Comparison of ENCODE assay signal across 8 mouse cellular contexts in genomic region chr8:95716546-95717335, GRCm38 (mm10). TPM values are rescaled to one million over a fixed set of nuclear protein-coding genes. Genes with fewer than 3 reads are reported as not detected.
DNase-seq lines count a peak whose midpoint lies in the region; ATAC-seq and TF ChIP-seq lines count a peak whose summit lies in the region.

No protein-coding gene starts in this region.

- no peaks in the 10 kb centered on the region for H3K27me3 ChIP-seq in kidney, postnatal 0 days (ENCODE audit: insufficient read depth, low read length)
- no peaks in the 10 kb centered on the region for H3K27me3 ChIP-seq in heart, embryonic 16.5 days (ENCODE audit: control insufficient read depth, insufficient read depth, low read length)
- H3K27me3 ChIP-seq in liver, postnatal 0 days (ENCODE audit: insufficient read depth, low read length), result no peaks in the 10 kb centered on the region

- TF ChIP-seq EP300 in liver, postnatal 0 days (IDR thresholded peaks at IDR 0.05; ENCODE audit: low read depth), result no peak

- DNase-seq in kidney, postnatal 0 days (ENCODE audit: low spot score), result no peak
- DNase-seq in kidney, postnatal 14 days, result no peak
- peak; percentile 17 for DNase-seq in Muller cell, postnatal 12 days (ENCODE audit: inconsistent ontology term)
- DNase-seq in liver, postnatal 0 days, result no peak
- DNase-seq in urinary bladder, postnatal 10 days (ENCODE audit: low spot score), result no peak
- DNase-seq in adrenal gland, postnatal 14 days, result no peak
- DNase-seq in left cerebral cortex, adult 18-20 months (ENCODE audit: low spot score in 2 of 2), result no peak

- peak overlapping the region; percentile 88 for H3K4me3 ChIP-seq in kidney, postnatal 0 days (replicated peaks; ENCODE audit: low read depth, low read length)
- peak overlapping the region; percentile 81 for H3K4me3 ChIP-seq in heart, embryonic 16.5 days (ENCODE audit: low read length)
- peak overlapping the region; percentile 95 for H3K4me3 ChIP-seq in liver, postnatal 0 days (ENCODE audit: low read depth, low read length)

- peak overlapping the region; percentile 57; the same call in 1 of the 2 replicates for H3K27ac ChIP-seq in kidney, postnatal 0 days
- H3K27ac ChIP-seq in heart, embryonic 16.5 days (ENCODE audit: low read length), result no peak overlapping the region
- H3K27ac ChIP-seq in liver, postnatal 0 days (ENCODE audit: low read depth), result peak overlapping the region; percentile 85

- H3K4me2 ChIP-seq in kidney, postnatal 0 days (ENCODE audit: low read length), result peak overlapping the region; percentile 97
- peak overlapping the region; percentile 76 for H3K4me2 ChIP-seq in heart, embryonic 16.5 days (ENCODE audit: low read depth, low read length)
- peak overlapping the region; percentile 98 for H3K4me2 ChIP-seq in liver, postnatal 0 days (ENCODE audit: low read depth, low read length)

- no peaks in the 10 kb centered on the region for H3K9me3 ChIP-seq in kidney, postnatal 0 days (replicated peaks; ENCODE audit: low read length)
- H3K9me3 ChIP-seq in heart, embryonic 16.5 days (replicated peaks; ENCODE audit: control insufficient read depth, low read length), result no peaks in the 10 kb centered on the region
- H3K9me3 ChIP-seq in liver, postnatal 0 days (ENCODE audit: low read length), result no peaks in the 10 kb centered on the region

- H3K36me3 ChIP-seq in kidney, postnatal 0 days (ENCODE audit: insufficient read depth, low read length), result peaks cover 23% of the 10 kb centered on the region; the same call in 1 of the 2 replicates
- peaks cover 42% of the 10 kb centered on the region for H3K36me3 ChIP-seq in heart, embryonic 16.5 days (ENCODE audit: control insufficient read depth, insufficient read depth)
- H3K36me3 ChIP-seq in liver, postnatal 0 days (replicated peaks; ENCODE audit: insufficient read depth, low read length), result peaks cover 41% of the 10 kb centered on the region

- TF ChIP-seq CTCF in kidney, postnatal 0 days (IDR thresholded peaks at IDR 0.05; ENCODE audit: low read depth), result no peak
- no peak for TF ChIP-seq CTCF in liver, postnatal 0 days (IDR thresholded peaks at IDR 0.05; ENCODE audit: low read depth)

- no peaks in the 10 kb centered on the region; the same call in 1 of the 2 replicates for H3K4me1 ChIP-seq in kidney, postnatal 0 days (replicated peaks; ENCODE audit: insufficient read depth, low read length)
- H3K4me1 ChIP-seq in heart, embryonic 16.5 days (ENCODE audit: control insufficient read depth, insufficient read depth, low read length), result peaks cover 16% of the 10 kb centered on the region
- H3K4me1 ChIP-seq in liver, postnatal 0 days (ENCODE audit: insufficient read depth), result peaks cover 18% of the 10 kb centered on the region

- H3K9ac ChIP-seq in kidney, postnatal 0 days (ENCODE audit: low read depth, low read length), result peak overlapping the region; percentile 82
- peak overlapping the region; percentile 86 for H3K9ac ChIP-seq in heart, embryonic 16.5 days (ENCODE audit: low read length)
- peak overlapping the region; percentile 89 for H3K9ac ChIP-seq in liver, postnatal 0 days (replicated peaks)

- WGBS in kidney, postnatal 0 days, result 13% methylated on average over 21 of the region's 21 CpGs
- 21% methylated on average over 21 of the region's 21 CpGs for WGBS in heart, embryonic 16.5 days
- WGBS in liver, postnatal 0 days (ENCODE audit: insufficient replicate concordance), result 15% methylated on average over 21 of the region's 21 CpGs

- no peak for ATAC-seq in kidney, postnatal 0 days (replicated peaks; ENCODE audit: low FRiP score, low read depth)
- ATAC-seq in heart, embryonic 16.5 days (replicated peaks; ENCODE audit: extremely low read depth, insufficient read depth, low FRiP score), result no peak
- ATAC-seq in liver, postnatal 0 days, result no peak

RNA-seq across cellular contexts. Expression of gene Setd6, which starts 1.1 kb away (rescaled TPM):
- polyA plus RNA-seq in kidney, postnatal 0 days (2015; fragmentation: Nextera tagmentation; extraction: Ambion mirVana), result 15.3 and 16.8 TPM in 2 replicates
- polyA plus RNA-seq in heart, embryonic 16.5 days (2015; fragmentation: Nextera tagmentation; extraction: Ambion mirVana), result 16.5 and 17.3 TPM in 2 replicates
- polyA plus RNA-seq in liver, postnatal 0 days (2015; fragmentation: Nextera tagmentation; extraction: Ambion mirVana), result 14.0 and 18.4 TPM in 2 replicates
- 24.6 and 26.9 TPM in 2 replicates for total RNA-seq in adrenal gland, postnatal 14 days (2021)
- total RNA-seq in left cerebral cortex, adult 18-20 months (2021), result 10 to 100 TPM; 17.2 to 17.6 TPM

RNA-seq across cellular contexts. Expression of gene Ndrg4, which starts 40.0 kb away (rescaled TPM):
- polyA plus RNA-seq in kidney, postnatal 0 days (2015; fragmentation: Nextera tagmentation; extraction: Ambion mirVana), result 22.0 and 22.2 TPM in 2 replicates
- polyA plus RNA-seq in heart, embryonic 16.5 days (2015; fragmentation: Nextera tagmentation; extraction: Ambion mirVana), result 374 and 395 TPM in 2 replicates
- 0.48 and 0.92 TPM in 2 replicates for polyA plus RNA-seq in liver, postnatal 0 days (2015; fragmentation: Nextera tagmentation; extraction: Ambion mirVana)
- 19.8 and 36.4 TPM in 2 replicates for total RNA-seq in adrenal gland, postnatal 14 days (2021)
- total RNA-seq in left cerebral cortex, adult 18-20 months (2021), result 1,000 to 10,000 TPM; 1,666 to 1,729 TPM

Comparison
In these comparisons a context has a peak if more than half of its experiments do, and no peak if none do; other contexts are left out.
1. RNA of gene Ndrg4, which starts 40.0 kb away (polyA plus RNA-seq): 374 to 395 TPM in heart, embryonic 16.5 days; 22.0 to 22.2 TPM in kidney, postnatal 0 days and 0.48 to 0.92 TPM in liver, postnatal 0 days; every median in the first group is over 10 times any median in the second.
2. Peak in every context shown above with its lines, with median percentiles within 50 percentile points of each other: H3K4me2 ChIP-seq, H3K4me3 ChIP-seq and H3K9ac ChIP-seq.